Mouse (Mus musculus): ENCODE results near the gene Dao.

Dao gene

GRCm38 (mm10) chr5:113984025-113984740, 19.3 kb upstream of the Dao start:
- DNase-seq, result no peak

GRCm38 (mm10) chr5:113985737-113986136, 17.8 kb upstream of the Dao start:
- no peak for DNase-seq

GRCm38 (mm10) chr5:113986182-113986961, 17.1 kb upstream of the Dao start:
- DNase-seq, result no peak

GRCm38 (mm10) chr5:113989437-113990024, 14.0 kb upstream of the Dao start:
- DNase-seq, result no peak

- no peak for DNase-seq
Measured at GRCm38 (mm10) chr5:113990593-113990992, 12.9 kb upstream of the Dao start.

- DNase-seq, result no peak
Measured at GRCm38 (mm10) chr5:113991141-113991540, 12.4 kb upstream of the Dao start.

GRCm38 (mm10) chr5:113992339-113992831, 11.1 kb upstream of the Dao start:
- DNase-seq, result peak; percentile 75

GRCm38 (mm10) chr5:113993031-113993486, 10.4 kb upstream of the Dao start:
- peak; percentile 40 for DNase-seq

- peak; percentile 66 for DNase-seq
Measured at GRCm38 (mm10) chr5:113993487-113994465, 9.7 kb upstream of the Dao start, which contains the start of gene Ssh1. Ssh1 (minus strand) TSS chr5:113993894.

- DNase-seq, result no peak
Measured at GRCm38 (mm10) chr5:113996458-113996857, 7.0 kb upstream of the Dao start.

- no peak for DNase-seq
Measured at GRCm38 (mm10) chr5:113999382-113999781, 4.1 kb upstream of the Dao start.

- DNase-seq, result no peak
Measured at GRCm38 (mm10) chr5:114004573-114004972, 1.1 kb downstream of the Dao start.

- DNase-seq, result no peak
Measured at GRCm38 (mm10) chr5:114005100-114005499, 1.6 kb downstream of the Dao start.

GRCm38 (mm10) chr5:114006974-114007373, 3.5 kb downstream of the Dao start:
- no peak for DNase-seq

- no peak for DNase-seq
Measured at GRCm38 (mm10) chr5:114007753-114008453, 4.4 kb downstream of the Dao start.

GRCm38 (mm10) chr5:114009049-114009448, 5.5 kb downstream of the Dao start:
- DNase-seq, result no peak

- DNase-seq, result peak; percentile 8
Measured at GRCm38 (mm10) chr5:114015121-114015520, 11.6 kb downstream of the Dao start.

- DNase-seq, result no peak
Measured at GRCm38 (mm10) chr5:114024390-114024789, 20.9 kb downstream of the Dao start.

GRCm38 (mm10) chr5:114024885-114025284, 21.4 kb downstream of the Dao start:
- DNase-seq, result no peak

- no peak for DNase-seq
Measured at GRCm38 (mm10) chr5:114027217-114027944, 23.9 kb downstream of the Dao start.

- no peak for DNase-seq
Measured at GRCm38 (mm10) chr5:114028111-114028510, 24.6 kb downstream of the Dao start.
